Mouse (Mus musculus) left cerebral cortex, adult 11 months (tissue): ENCODE measurements at regions not wholly inside any gene's neighbourhood (a gene's known extent, or its start where the extent isn't known, plus 50 kb on each side); places are given as distances from the start of the nearest gene placed in this dataset.
"Not testable (repeated sequence)": the region's sequence is repeated elsewhere in the genome, so short reads cannot be mapped to it uniquely, and the experiment has no call there.

ENCODE experiments used
- DNase-seq: peaks from one replicate; pipeline ENCODE4 v3.0.0; 2022; ENCODE audit warnings: low spot score

DNA sequence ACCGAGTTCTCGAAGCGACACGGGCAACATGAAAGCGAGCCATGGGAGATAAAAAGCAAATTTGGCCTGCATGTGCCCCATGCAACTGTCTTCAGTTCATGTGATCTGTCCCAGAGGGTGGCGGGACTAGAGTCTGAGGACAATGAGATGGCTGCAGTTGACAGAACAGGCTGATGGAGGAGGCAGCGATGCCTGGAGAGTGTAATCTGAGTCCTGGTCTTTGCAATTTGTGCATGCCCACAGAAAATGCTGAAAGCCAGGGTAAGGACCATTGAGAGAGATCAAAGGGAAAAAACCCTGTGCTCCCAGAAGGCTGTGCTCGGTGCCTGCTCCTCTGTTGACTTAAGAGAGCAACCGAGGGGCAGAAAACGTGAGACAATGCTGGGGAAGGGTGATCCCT lies 624.8 kb upstream of the BB014433 start:
- no peak for DNase-seq

GRCm38 (mm10) chr8:15670298-15670697 lies 624.4 kb upstream of the BB014433 start:
- no peak for DNase-seq

GRCm38 (mm10) chr8:15669515-15669914 lies 623.6 kb upstream of the BB014433 start:
- no peak for DNase-seq

- no peak for DNase-seq
Observed at GRCm38 (mm10) chr8:15660602-15661001, 614.7 kb upstream of the BB014433 start.

DNA sequence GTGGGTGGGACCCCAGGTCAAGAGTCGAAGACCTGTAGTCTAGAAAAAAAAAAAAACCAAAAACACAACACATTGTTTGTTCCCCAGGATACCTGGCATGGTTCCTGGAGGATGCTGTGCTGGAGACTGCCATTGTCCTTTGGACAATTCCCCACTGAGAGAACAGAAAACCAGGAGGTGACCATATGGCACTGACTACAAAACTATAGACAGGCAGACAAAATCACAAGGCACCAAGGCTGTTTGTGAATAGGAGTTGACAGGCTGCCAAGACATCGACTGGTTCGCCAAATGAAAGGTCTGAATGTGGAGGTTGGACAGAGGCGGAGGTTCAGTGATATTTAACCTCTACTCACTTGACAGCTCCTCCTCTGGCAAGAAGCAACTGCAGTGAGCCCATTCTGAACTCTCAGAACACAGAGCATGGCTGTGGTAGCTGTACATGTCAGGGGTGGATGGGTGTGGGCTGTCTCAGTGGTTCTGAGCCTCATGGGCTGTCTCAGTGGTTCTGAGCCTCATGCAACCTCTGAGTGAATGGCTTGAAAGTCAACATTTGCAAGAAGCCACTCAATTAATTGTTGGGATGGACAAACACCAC lies 589.0 kb upstream of the BB014433 start:
- no peak for DNase-seq

DNA sequence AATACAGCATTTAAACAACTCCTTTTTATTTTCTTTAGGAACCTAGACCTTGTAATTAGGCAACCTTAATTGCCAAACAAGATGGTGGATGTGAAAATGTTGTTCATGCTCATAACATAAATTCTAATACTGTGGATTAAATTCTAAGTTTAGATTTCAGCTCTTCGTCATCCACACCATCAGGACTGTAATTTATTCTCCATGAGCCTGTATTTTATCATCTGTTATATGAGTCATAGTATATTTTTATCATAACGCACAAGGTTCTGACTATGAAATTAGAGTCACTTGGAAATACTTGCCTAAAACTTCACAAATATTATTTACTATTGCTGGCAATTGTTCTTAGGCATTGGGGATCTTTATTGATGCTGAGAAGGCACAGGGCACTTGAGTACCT lies 582.7 kb upstream of the BB014433 start:
- DNase-seq = no peak

DNA sequence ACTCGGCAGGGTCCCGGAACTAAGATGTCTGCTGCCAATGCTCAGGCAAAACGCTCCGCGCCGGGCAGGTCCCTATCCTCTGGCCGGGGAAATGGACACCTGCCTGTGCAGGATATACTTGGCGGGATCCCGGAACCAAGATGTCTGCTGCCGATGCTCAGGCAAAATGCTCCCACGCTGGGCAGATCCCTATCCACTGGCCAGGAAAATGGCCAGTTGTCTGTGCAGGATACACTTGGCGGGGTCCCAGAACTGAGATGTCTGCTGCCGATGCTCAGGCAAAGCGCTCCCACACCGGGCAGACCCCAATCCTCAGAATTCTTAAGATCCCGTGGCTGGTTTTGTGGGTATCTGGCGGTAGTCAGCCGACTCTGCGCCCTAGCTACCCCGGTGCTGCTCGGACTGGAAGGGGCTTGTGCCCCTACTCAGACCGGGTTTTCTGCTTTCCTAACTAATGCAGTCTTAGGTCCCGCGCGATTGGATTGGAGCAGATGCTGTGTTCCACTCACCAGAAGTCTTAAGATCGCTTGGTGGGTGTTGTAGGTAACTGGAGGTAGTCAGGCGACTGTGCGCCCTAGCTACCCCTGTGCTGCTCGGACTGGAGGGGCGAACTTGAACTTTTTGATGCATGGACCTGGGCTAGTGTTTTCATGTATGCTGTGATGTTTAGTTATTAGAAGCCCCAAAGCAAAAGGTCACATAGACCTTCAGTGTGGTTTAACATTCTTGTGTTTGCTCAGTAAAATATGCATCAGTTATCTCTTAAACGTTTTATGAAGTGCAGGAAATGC lies 577.9 kb upstream of the BB014433 start:
- not testable (repeated sequence) for DNase-seq

DNA sequence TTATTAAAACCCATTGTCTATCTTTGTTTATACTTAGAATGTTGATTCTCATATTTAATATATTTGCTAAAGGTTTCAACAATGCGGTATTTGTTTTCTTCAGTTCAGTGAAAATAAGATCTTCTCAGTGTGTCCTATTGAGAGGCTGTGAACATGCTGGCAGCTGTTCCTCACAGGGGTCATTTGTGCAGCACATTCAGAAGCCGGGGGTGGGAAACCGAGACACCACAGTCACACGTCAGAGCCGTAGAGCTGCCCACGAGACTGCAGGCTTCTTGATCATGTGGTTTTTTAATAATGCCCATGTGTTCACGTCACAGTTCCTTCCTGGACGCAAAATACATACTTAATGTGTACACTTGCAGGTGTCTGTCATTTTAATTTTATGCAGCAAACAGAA lies 564.3 kb upstream of the BB014433 start:
- DNase-seq = no peak

DNA sequence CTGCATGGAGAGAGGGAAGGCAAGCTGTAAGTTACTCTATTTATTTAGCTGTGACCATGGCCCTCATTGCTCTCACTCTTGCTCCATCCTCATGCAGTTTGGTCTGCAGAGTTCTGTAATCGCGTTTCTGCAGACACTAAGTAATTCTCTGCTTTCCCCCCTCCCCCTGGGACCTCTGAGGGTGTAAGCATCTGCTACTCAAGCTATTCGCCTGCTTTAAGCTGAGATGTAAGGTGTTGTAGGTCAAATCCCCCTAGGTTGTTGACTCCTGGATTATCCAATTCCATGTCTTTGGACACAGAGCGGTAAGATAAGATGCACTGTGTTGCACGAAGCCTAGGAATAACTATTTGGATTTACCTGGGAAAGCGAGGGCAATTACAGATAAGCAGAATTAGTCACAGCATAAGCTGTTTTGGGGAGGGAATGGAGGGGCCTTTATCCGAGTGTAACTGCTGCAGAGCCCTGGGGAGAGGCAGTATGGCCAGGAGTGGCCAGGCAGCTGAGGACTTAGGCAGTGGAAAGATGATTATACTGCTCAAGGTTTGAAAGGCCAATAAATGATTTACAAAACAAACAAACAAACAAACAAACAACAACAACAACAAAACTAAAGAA lies 561.8 kb upstream of the BB014433 start:
- DNase-seq = no peak

- DNase-seq = no peak
Observed at GRCm38 (mm10) chr8:15601531-15601930, 555.7 kb upstream of the BB014433 start.

GRCm38 (mm10) chr8:15593106-15593505 lies 547.2 kb upstream of the BB014433 start:
- no peak for DNase-seq

DNA sequence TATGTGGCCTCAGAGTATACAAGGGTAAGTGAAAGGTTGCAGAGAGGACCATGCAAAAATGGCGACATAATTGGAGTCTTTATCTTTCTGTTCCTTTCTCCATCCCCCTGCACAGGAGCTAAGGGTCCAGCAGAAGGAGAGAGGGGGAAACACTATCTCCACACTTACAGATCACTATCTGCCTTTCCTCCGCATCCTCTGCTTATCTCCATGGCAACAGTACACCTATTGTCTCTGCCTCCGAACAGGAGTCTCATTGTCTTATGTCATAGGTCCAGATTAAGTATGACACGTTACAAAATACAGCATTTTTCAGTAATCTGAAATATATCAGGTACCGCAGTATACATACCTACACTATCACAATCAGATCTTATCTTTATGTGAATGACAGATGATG lies 537.9 kb upstream of the BB014433 start:
- no peak for DNase-seq

DNA sequence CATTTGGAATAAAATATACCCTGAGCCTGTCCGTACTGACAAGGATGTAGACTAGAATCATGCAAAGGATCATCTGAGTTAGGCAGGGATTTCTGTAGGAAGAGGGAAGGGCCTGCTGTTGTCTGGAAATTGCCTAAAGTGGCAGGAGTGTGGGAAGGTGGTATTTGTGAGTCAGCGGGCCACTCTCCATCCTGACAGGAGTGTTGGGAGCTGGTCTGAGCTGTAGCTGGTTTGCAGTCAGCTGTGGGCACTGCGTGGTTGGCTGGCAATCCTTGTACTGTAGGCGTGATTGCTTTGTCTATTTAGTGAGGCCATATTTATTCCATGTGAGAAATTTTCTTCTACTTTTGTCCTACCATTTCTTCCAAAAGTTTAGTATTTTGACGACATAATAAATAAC lies 524.2 kb upstream of the BB014433 start:
- peak; percentile 58 for DNase-seq

DNA sequence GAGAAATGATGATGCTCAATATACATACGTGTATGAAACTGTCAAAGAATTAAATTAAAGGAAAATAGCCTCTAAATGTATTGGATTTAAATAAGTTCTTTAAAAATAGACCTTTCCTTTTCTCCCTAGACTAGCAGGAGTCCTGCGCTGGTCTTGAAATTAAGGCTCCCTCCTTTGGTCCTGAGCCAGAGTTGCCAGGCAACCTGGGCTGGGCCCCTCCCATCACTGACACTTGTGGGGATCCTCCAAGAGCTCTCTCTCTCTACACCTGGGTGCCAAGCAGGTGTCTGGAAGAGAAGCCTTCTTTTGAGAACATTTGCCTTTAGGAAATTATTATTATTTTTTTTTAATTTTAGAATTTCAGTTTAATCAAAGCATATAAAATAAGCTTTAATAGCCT lies 521.9 kb upstream of the BB014433 start:
- DNase-seq = no peak

- peak; percentile 19 for DNase-seq
Observed at GRCm38 (mm10) chr8:15562310-15563296, 516.7 kb upstream of the BB014433 start.

DNA sequence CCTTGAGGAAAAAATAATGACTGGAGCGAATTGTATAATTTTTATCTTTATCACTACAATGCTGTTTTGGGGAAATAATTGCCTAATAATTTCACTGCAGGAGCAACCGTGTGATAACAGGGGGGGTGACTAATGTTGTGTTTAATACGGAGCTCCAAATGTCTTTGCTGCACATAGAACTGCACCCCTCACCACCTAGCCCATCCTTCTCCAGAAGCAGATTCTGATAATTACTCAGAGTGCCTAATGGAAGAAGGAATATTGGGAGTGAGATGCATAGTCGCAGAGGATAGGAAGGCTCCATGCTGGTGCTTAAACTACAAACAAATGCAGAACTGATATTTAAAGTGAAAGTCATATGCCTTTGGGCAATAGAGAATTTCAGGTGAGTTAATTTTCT lies 486.1 kb upstream of the BB014433 start:
- DNase-seq = no peak

DNA sequence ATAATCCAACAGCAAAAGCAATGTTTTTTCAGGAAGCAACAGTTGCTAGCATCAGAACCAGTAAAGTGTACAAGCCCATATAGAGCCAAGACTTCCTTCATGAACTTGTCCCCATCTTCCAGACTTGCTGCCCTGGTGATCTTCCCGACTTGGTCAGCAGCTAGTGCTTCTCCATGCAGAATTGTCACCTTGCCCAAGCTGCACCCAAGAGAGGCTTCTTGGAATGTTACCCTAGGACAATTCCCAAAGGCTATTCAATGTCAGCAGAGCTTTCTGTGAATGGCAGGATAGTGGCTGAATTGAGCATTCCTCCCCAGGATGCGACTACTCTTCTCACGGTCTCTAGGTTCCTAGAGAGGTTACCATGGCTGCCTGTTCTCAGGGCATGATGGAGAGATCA lies 479.6 kb upstream of the BB014433 start:
- DNase-seq = no peak

DNA sequence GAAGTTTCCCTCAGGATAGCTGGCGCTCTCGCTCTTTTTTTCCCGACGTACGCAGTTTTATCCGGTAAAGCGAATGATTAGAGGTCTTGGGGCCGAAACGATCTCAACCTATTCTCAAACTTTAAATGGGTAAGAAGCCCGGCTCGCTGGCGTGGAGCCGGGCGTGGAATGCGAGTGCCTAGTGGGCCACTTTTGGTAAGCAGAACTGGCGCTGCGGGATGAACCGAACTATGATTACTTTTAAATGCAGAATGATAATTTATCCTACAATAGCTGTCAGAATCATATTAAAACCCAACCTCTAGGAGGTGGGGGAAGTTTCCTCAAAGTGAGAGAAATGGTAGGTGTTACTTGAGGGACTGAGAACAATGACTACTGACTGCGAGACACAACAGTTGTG lies 474.0 kb upstream of the BB014433 start:
- DNase-seq = peak; percentile 72

DNA sequence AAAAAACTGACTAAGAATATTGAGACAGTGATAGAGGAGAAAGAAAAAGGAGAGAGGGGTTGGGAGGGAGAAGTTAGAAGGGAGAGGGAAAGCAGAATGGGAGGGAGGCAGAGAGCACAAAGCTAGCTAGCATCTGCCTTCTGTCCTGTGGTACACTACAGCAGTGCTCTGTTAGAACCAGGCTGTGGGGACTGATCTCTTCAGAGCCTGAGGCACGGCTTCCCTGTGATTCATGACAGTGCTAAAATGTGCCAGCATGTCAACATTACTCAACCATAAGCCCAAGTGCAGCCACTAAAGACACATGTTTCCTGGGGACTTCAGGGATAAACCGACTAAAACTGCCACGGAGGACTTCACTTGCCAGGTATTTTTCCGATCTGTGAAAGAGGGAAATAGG lies 455.1 kb upstream of the BB014433 start:
- no peak for DNase-seq

GRCm38 (mm10) chr8:15497566-15497965 lies 451.7 kb upstream of the BB014433 start:
- no peak for DNase-seq

DNA sequence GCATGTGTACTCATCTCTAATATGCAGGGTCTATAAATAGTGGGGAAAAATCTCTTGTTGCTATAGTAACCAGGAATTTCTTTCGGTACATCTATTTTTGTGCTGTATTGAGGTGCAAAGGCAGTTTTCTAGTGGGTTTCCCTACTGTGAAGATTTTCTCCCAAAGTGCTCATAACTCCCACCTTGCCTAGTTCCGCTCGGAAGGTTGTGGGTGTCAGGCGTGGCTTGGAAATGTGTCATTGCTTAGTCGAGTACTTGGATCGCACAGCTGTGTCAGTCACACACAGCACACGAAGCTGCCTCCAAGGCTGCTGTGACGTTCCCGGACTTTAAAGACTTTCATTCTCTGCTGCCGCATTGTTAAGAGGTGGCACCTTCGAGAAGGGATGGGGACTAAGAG lies 450.4 kb upstream of the BB014433 start:
- DNase-seq = peak; percentile 79

- no peak for DNase-seq
Observed at GRCm38 (mm10) chr8:15490774-15491173, 444.9 kb upstream of the BB014433 start.
